Comparison of ENCODE assay signal across 9 mouse cellular contexts in the genomic region with DNA sequence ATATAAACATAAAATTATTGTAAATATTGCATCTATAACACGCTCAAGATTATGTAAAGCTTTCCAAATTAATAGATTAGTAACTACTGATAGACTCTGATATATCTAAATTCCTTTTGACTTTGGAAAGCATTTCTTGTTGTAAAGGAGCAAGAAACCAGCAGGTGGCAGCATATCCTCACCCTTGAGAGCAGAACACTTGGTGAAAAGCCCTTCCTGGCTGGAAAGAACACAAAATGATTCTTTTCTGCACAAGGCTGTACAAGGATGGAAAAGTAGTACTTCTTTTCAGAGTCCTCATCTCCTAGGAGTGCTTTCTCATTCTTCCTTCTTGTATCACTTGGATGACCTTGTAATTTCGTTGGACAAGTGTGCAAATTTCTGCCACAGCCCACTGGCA.
DNase-seq lines count a peak whose midpoint lies in the region; ATAC-seq lines count a peak whose summit lies in the region.
"Had no signal": no experiment of that assay in that cellular context is flagged by ENCODE, and none has a peak within 500 bp of the region (broad histone marks: within the 10 kb centered on the region; RNA-seq: fewer than 3 reads in every experiment).

No protein-coding gene starts in this region.

- intact Hi-C loops in left cerebral cortex, postnatal 36 days (cut with DNase I): loop anchor here (10.0 kb wide), 1 partner anchor 351 kb away; no protein-coding TSS in a partner anchor

- H3K4me2 ChIP-seq in kidney, embryonic 16.5 days (replicated peaks; ENCODE audit: low read depth, low read length): no peak overlapping the region
- no peak overlapping the region for H3K4me2 ChIP-seq in hindbrain, embryonic 13.5 days

- H3K4me3 ChIP-seq in kidney, embryonic 16.5 days (ENCODE audit: low read length): no peak overlapping the region
- H3K4me3 ChIP-seq in hindbrain, embryonic 13.5 days: no peak overlapping the region

- WGBS in kidney, embryonic 16.5 days: 21% methylated on average over 2 of the region's 2 CpGs
- WGBS in hindbrain, embryonic 13.5 days: 16% methylated on average over 2 of the region's 2 CpGs

- H3K36me3 ChIP-seq in kidney, embryonic 16.5 days (ENCODE audit: insufficient read depth, low read length): no peaks in the 10 kb centered on the region
- no peaks in the 10 kb centered on the region for H3K36me3 ChIP-seq in hindbrain, embryonic 13.5 days

- no peaks in the 10 kb centered on the region for H3K4me1 ChIP-seq in kidney, embryonic 16.5 days (ENCODE audit: insufficient read depth, low read length)
- H3K4me1 ChIP-seq in hindbrain, embryonic 13.5 days (replicated peaks): no peaks in the 10 kb centered on the region

- H3K9me3 ChIP-seq in kidney, embryonic 16.5 days (ENCODE audit: low read length): no peaks in the 10 kb centered on the region
- no peaks in the 10 kb centered on the region for H3K9me3 ChIP-seq in hindbrain, embryonic 13.5 days

- H3K27ac ChIP-seq in kidney, embryonic 16.5 days (ENCODE audit: low read length): no peak overlapping the region
- no peak overlapping the region for H3K27ac ChIP-seq in hindbrain, embryonic 13.5 days
- H3K27ac ChIP-seq: macrophage had no signal

- DNase-seq in kidney, adult 9 months: peak; percentile 53
- DNase-seq in adrenal gland, adult (ENCODE audit: inconsistent age in 2 of 2, low spot score in 1 of 2): peak; percentile 57 to 90
- DNase-seq in embryo, embryonic 10 days (ENCODE audit: low spot score): peak; percentile 83
- peak; percentile 45 to 54 for DNase-seq in left cerebral cortex, postnatal 36 days (ENCODE audit: low spot score in 2 of 2)
- peak; percentile 23 for DNase-seq in retina, adult 2 months (ENCODE audit: low read depth, low spot score)
- DNase-seq in natural killer cell, adult 2 months (ENCODE audit: low spot score in 2 of 2): no peak

- H3K27me3 ChIP-seq in kidney, embryonic 16.5 days (ENCODE audit: insufficient read depth, low read length): no peaks in the 10 kb centered on the region
- no peaks in the 10 kb centered on the region for H3K27me3 ChIP-seq in hindbrain, embryonic 13.5 days

- H3K9ac ChIP-seq in kidney, embryonic 16.5 days (replicated peaks; ENCODE audit: low read length): no peak overlapping the region
- H3K9ac ChIP-seq in hindbrain, embryonic 13.5 days: no peak overlapping the region

- no peak for ATAC-seq in kidney, embryonic 16.5 days (ENCODE audit: low FRiP score, low TSS enrichment)
- 0 out of 2 replicates have a peak, but pooled peaks have one; percentile 61 for ATAC-seq in hindbrain, embryonic 13.5 days (ENCODE audit: low FRiP score)

Comparison
In these comparisons a context has a peak if more than half of its experiments do, and no peak if none do; other contexts are left out.
1. DNase-seq: peak in kidney, adult 9 months (single experiment), adrenal gland, adult (2 of 2), embryo, embryonic 10 days (single experiment), left cerebral cortex, postnatal 36 days (2 of 2) and retina, adult 2 months (single experiment); none in natural killer cell, adult 2 months (0 of 2).